Mouse (Mus musculus): Measurements from ENCODE around the gene Vmn1r48.
"Not testable (repeated sequence)": the region's sequence is repeated elsewhere in the genome, so short reads cannot be mapped to it uniquely, and the experiment has no call there.

Vmn1r48 gene

DNA sequence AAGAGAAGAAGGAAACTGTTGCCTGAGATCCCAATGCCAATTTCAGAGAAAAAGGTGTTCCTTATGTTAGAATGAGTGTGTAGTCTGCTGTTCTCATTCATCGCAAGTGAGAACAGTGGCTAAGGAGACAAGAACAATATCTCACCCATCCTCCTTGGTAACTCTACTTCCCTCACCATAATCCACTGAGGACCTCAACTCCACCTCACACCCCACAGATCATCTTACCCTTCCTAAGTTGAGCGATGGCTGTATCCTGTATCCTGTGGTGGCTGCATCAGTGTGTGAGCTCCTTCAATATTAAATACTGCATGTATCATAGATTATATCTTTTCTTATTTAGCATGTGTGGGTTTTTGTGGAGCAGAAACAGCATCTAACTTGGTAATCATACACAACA lies at the start of gene Vmn1r48:
Gene Vmn1r48, minus strand, starts transcription at position 101 of the 400 bp plus-strand sequence.
- in situ Hi-C loops (cut with MseI, MboI), result not testable (repeated sequence)

GRCm38 (mm10) chr6:90078406-90078805 lies 41.8 kb upstream of the Vmn1r48 start, which contains the start of gene Vmn1r49:
Gene Vmn1r49, minus strand, starts transcription at chr6:90078506.
- in situ Hi-C loops (cut with MseI, MboI), result no loop called here

GRCm38 (mm10) chr6:90015847-90016246 lies 20.8 kb downstream of the Vmn1r48 start, which contains the start of gene Vmn1r47:
Gene Vmn1r47, plus strand, starts transcription at chr6:90016147.
- in situ Hi-C loops (cut with MseI, MboI), result not testable (repeated sequence)

DNA sequence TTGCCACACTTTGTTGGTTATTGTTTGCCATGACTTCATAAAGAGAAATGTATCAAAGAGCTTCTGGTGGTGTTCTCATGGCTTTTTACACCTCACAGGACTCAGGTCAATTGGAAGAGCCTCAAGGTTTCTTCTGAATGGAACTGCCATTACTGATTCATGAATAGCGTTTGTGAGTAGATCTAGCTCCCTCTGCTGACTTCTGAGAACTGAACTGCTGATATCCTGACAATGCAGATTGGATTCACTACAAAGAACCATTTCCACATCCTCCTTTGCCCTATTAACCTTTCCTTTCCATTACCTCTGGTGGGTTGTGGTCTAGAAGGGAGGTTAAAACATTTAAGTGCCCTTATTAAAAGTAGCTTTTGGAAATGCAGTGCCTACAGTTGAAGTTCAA lies 50.7 kb downstream of the Vmn1r48 start:
- in situ Hi-C loops (cut with MseI, MboI), result loop anchor here (10.0 kb wide), 2 partner anchors 301 to 311 kb away; no protein-coding TSS in a partner anchor
